Mouse (Mus musculus): ENCODE results near the gene Tnni2. TPM values are rescaled to one million over a fixed set of nuclear protein-coding genes. Genes with fewer than 3 reads are reported as not detected.

Tnni2 gene
- polyA plus RNA-seq, 1 experiment from 2014 or later = 46.1 TPM

- H3K36me3 ChIP-seq (ENCODE audit: control insufficient read depth, insufficient read depth, low read length) = no peaks in the 10 kb centered on the region
- H3K27ac ChIP-seq (ENCODE audit: low read depth, low read length) = peak overlapping the region; percentile 86
- peak; percentile 60; the same call in 1 of the 2 replicates for ATAC-seq (replicated peaks; ENCODE audit: insufficient number of reproducible peaks, low FRiP score, low TSS enrichment)
- WGBS (ENCODE audit: insufficient replicate concordance) = 14% methylated on average over 4 of the region's 4 CpGs
- no peaks in the 10 kb centered on the region for H3K9me3 ChIP-seq (replicated peaks; ENCODE audit: control insufficient read depth, low read length)
- H3K4me3 ChIP-seq (ENCODE audit: low read depth, low read length) = no peak overlapping the region
- H3K4me1 ChIP-seq (ENCODE audit: control insufficient read depth, insufficient read depth, low read length) = peaks cover 42% of the 10 kb centered on the region
- H3K27me3 ChIP-seq (ENCODE audit: control insufficient read depth, insufficient read depth, low read length) = no peaks in the 10 kb centered on the region
- H3K9ac ChIP-seq (ENCODE audit: low read depth, low read length) = no peak overlapping the region; the same call in 1 of the 2 replicates
- H3K4me2 ChIP-seq = no peak overlapping the region
Observed at GRCm38 (mm10) chr7:142470808-142471413, 29.3 kb downstream of the Tnni2 start.

GRCm38 (mm10) chr7:142471414-142471861 lies 29.8 kb downstream of the Tnni2 start:
- H3K27ac ChIP-seq (ENCODE audit: low read depth, low read length) = peak overlapping the region; percentile 86
- peak overlapping the region; percentile 69; the same call in 1 of the 2 replicates for H3K9ac ChIP-seq (ENCODE audit: low read depth, low read length)
- no peaks in the 10 kb centered on the region for H3K27me3 ChIP-seq (ENCODE audit: control insufficient read depth, insufficient read depth, low read length)
- 48% methylated on average over 6 of the region's 6 CpGs for WGBS (ENCODE audit: insufficient replicate concordance)
- H3K4me1 ChIP-seq (ENCODE audit: control insufficient read depth, insufficient read depth, low read length) = peaks cover 42% of the 10 kb centered on the region
- no peak for ATAC-seq (replicated peaks; ENCODE audit: insufficient number of reproducible peaks, low FRiP score, low TSS enrichment)
- H3K36me3 ChIP-seq (ENCODE audit: control insufficient read depth, insufficient read depth, low read length) = no peaks in the 10 kb centered on the region
- no peaks in the 10 kb centered on the region for H3K9me3 ChIP-seq (replicated peaks; ENCODE audit: control insufficient read depth, low read length)
- no peak overlapping the region for H3K4me3 ChIP-seq (ENCODE audit: low read depth, low read length)
- H3K4me2 ChIP-seq = peak overlapping the region; percentile 45; the same call in 1 of the 2 replicates

- Histone ChIP-seq H3K4me2 (peak overlapping the region; percentile 45), H3K27ac (ENCODE audit: low read depth, low read length) (peak overlapping the region; percentile 86), H3K27me3 (ENCODE audit: control insufficient read depth, insufficient read depth, low read length) (no peaks in the 10 kb centered on the region), H3K36me3 (ENCODE audit: control insufficient read depth, insufficient read depth, low read length) (no peaks in the 10 kb centered on the region), H3K9me3 (replicated peaks; ENCODE audit: control insufficient read depth, low read length) (no peaks in the 10 kb centered on the region), H3K9ac (ENCODE audit: low read depth, low read length) (peak overlapping the region; percentile 69), H3K4me1 (ENCODE audit: control insufficient read depth, insufficient read depth, low read length) (peaks cover 44% of the 10 kb centered on the region), H3K4me3 (ENCODE audit: low read depth, low read length) (0 out of 2 replicates have a peak overlapping the region, but pooled peaks have one; percentile 14)
- 45% methylated on average over 15 of the region's 15 CpGs for WGBS (ENCODE audit: insufficient replicate concordance)
- no peak for ATAC-seq (replicated peaks; ENCODE audit: insufficient number of reproducible peaks, low FRiP score, low TSS enrichment)
Observed at GRCm38 (mm10) chr7:142471884-142472570, 30.4 kb downstream of the Tnni2 start.

GRCm38 (mm10) chr7:142472936-142473335 lies 31.3 kb downstream of the Tnni2 start:
- peak overlapping the region; percentile 12; the same call in 1 of the 2 replicates for H3K4me2 ChIP-seq
- ATAC-seq (replicated peaks; ENCODE audit: insufficient number of reproducible peaks, low FRiP score, low TSS enrichment) = no peak

GRCm38 (mm10) chr7:142473476-142473875 lies 31.9 kb downstream of the Tnni2 start:
- Histone ChIP-seq H3K9me3 (replicated peaks; ENCODE audit: control insufficient read depth, low read length) (no peaks in the 10 kb centered on the region), H3K4me2 (peak overlapping the region; percentile 12; the same call in 1 of the 2 replicates), H3K36me3 (ENCODE audit: control insufficient read depth, insufficient read depth, low read length) (no peaks in the 10 kb centered on the region), H3K9ac (ENCODE audit: low read depth, low read length) (no peak overlapping the region), H3K4me1 (ENCODE audit: control insufficient read depth, insufficient read depth, low read length) (peaks cover 46% of the 10 kb centered on the region), H3K27me3 (ENCODE audit: control insufficient read depth, insufficient read depth, low read length) (no peaks in the 10 kb centered on the region), H3K4me3 (ENCODE audit: low read depth, low read length) (no peak overlapping the region), H3K27ac (ENCODE audit: low read depth, low read length) (no peak overlapping the region)
- whole genome bisulfite sequencing (ENCODE audit: insufficient replicate concordance) = 90% methylated on average over 2 of the region's 2 CpGs
- no peak for ATAC-seq (replicated peaks; ENCODE audit: insufficient number of reproducible peaks, low FRiP score, low TSS enrichment)

More at GRCm38 (mm10) chr7:142472936-142473335, 31.3 kb downstream of the Tnni2 start:
- Histone ChIP-seq H3K36me3 (ENCODE audit: control insufficient read depth, insufficient read depth, low read length) (no peaks in the 10 kb centered on the region), H3K9me3 (replicated peaks; ENCODE audit: control insufficient read depth, low read length) (no peaks in the 10 kb centered on the region), H3K9ac (ENCODE audit: low read depth, low read length) (0 out of 2 replicates have a peak overlapping the region, but pooled peaks have one; percentile 69), H3K27me3 (ENCODE audit: control insufficient read depth, insufficient read depth, low read length) (no peaks in the 10 kb centered on the region), H3K27ac (ENCODE audit: low read depth, low read length) (0 out of 2 replicates have a peak overlapping the region, but pooled peaks have one; percentile 86), H3K4me1 (ENCODE audit: control insufficient read depth, insufficient read depth, low read length) (peaks cover 45% of the 10 kb centered on the region), H3K4me3 (ENCODE audit: low read depth, low read length) (no peak overlapping the region)
- 91% methylated on average over 4 of the region's 4 CpGs for WGBS (ENCODE audit: insufficient replicate concordance)

- Histone ChIP-seq H3K9me3 (replicated peaks; ENCODE audit: control insufficient read depth, low read length) (no peaks in the 10 kb centered on the region), H3K4me1 (ENCODE audit: control insufficient read depth, insufficient read depth, low read length) (peaks cover 56% of the 10 kb centered on the region), H3K27me3 (ENCODE audit: control insufficient read depth, insufficient read depth, low read length) (no peaks in the 10 kb centered on the region), H3K4me2 (no peak overlapping the region), H3K36me3 (ENCODE audit: control insufficient read depth, insufficient read depth, low read length) (no peaks in the 10 kb centered on the region), H3K27ac (ENCODE audit: low read depth, low read length) (peak overlapping the region; percentile 5; the same call in 1 of the 2 replicates), H3K9ac (ENCODE audit: low read depth, low read length) (no peak overlapping the region; the same call in 1 of the 2 replicates), H3K4me3 (ENCODE audit: low read depth, low read length) (no peak overlapping the region)
- 76% methylated on average over 14 of the region's 14 CpGs for WGBS (ENCODE audit: insufficient replicate concordance)
- no peak for ATAC-seq (replicated peaks; ENCODE audit: insufficient number of reproducible peaks, low FRiP score, low TSS enrichment)
Observed at GRCm38 (mm10) chr7:142474799-142475198, 33.2 kb downstream of the Tnni2 start.

- no peaks in the 10 kb centered on the region for H3K9me3 ChIP-seq (replicated peaks; ENCODE audit: control insufficient read depth, low read length)
- peaks cover 51% of the 10 kb centered on the region for H3K4me1 ChIP-seq (ENCODE audit: control insufficient read depth, insufficient read depth, low read length)
- H3K27ac ChIP-seq (ENCODE audit: low read depth, low read length) = peak overlapping the region; percentile 5; the same call in 1 of the 2 replicates
- H3K9ac ChIP-seq (ENCODE audit: low read depth, low read length) = no peak overlapping the region
- no peaks in the 10 kb centered on the region for H3K36me3 ChIP-seq (ENCODE audit: control insufficient read depth, insufficient read depth, low read length)
- no peak overlapping the region for H3K4me2 ChIP-seq
- ATAC-seq (replicated peaks; ENCODE audit: insufficient number of reproducible peaks, low FRiP score, low TSS enrichment) = no peak
- 39% methylated on average over 7 of the region's 7 CpGs for WGBS (ENCODE audit: insufficient replicate concordance)
- no peak overlapping the region for H3K4me3 ChIP-seq (ENCODE audit: low read depth, low read length)
- no peaks in the 10 kb centered on the region for H3K27me3 ChIP-seq (ENCODE audit: control insufficient read depth, insufficient read depth, low read length)
Observed at GRCm38 (mm10) chr7:142475641-142476040, 34.0 kb downstream of the Tnni2 start.

- Histone ChIP-seq H3K4me2 (no peak overlapping the region), H3K36me3 (ENCODE audit: control insufficient read depth, insufficient read depth, low read length) (no peaks in the 10 kb centered on the region), H3K9me3 (replicated peaks; ENCODE audit: control insufficient read depth, low read length) (no peaks in the 10 kb centered on the region), H3K4me1 (ENCODE audit: control insufficient read depth, insufficient read depth, low read length) (peaks cover 51% of the 10 kb centered on the region), H3K9ac (ENCODE audit: low read depth, low read length) (no peak overlapping the region), H3K27me3 (ENCODE audit: control insufficient read depth, insufficient read depth, low read length) (no peaks in the 10 kb centered on the region), H3K4me3 (ENCODE audit: low read depth, low read length) (no peak overlapping the region), H3K27ac (ENCODE audit: low read depth, low read length) (no peak overlapping the region)
- 66% methylated on average over 5 of the region's 5 CpGs for WGBS (ENCODE audit: insufficient replicate concordance)
- no peak for ATAC-seq (replicated peaks; ENCODE audit: insufficient number of reproducible peaks, low FRiP score, low TSS enrichment)
Observed at GRCm38 (mm10) chr7:142476271-142476670, 34.7 kb downstream of the Tnni2 start.
